Mouse (Mus musculus): ENCODE measurements around the gene Mrps35.
A peak's percentile ranks its signal among the peaks of the same experiment; 100 is the strongest.

Mrps35 gene

GRCm38 (mm10) chr6:147087736-147088135 is 45.2 kb downstream of the Mrps35 start:
- DNase-seq (ENCODE audit: low spot score): no peak

GRCm38 (mm10) chr6:147088517-147088916 is 46.0 kb downstream of the Mrps35 start:
- DNase-seq (ENCODE audit: low spot score): no peak

DNA sequence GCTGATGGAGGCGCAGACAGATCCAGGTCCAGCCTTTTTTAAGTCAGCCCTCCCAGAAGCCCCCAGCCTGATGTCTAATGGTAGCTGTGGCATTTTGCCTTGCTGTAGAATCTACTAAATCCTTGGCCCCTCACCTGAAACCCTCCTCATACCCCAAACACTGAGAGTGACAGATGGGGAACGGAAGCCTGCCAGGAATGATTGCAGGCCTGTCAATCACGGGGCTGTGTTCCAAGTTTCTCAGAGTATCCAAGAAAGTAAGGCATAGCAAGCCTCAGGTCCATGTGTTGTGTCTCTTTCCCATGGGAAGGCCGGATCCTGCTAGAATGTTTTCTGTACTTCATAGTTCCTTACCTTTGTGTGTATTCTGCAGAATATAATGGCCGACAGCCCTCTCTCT is 47.6 kb downstream of the Mrps35 start:
- DNase-seq (ENCODE audit: low spot score): no peak

- peak; percentile 76 for DNase-seq (ENCODE audit: low spot score)
Measured at GRCm38 (mm10) chr6:147091136-147092120, 48.9 kb downstream of the Mrps35 start, which contains the start of gene Klhl42. Gene Klhl42 (plus strand): TSS chr6:147091379.

DNA sequence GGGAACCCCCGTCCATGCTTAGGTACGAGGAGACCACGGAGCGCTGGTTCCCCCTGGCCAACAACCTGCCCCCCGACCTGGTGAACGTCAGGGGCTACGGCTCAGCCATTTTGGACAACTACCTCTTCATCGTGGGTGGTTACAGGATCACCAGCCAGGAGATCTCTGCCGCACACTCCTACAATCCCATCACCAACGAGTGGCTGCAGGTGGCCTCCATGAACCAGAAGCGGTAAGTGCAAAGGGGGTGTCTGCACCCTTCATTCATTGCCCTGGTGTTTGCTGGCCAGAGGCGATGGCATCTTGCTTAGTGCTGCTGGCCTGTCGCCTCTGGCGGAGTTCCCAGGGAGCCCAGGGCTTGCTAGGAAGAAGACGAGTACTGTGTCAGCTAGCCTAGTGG is 49.6 kb downstream of the Mrps35 start:
- peak; percentile 51 for DNase-seq (ENCODE audit: low spot score)

- no peak for DNase-seq (ENCODE audit: low spot score)
Measured at GRCm38 (mm10) chr6:147094771-147095170, 52.2 kb downstream of the Mrps35 start.

- DNase-seq (ENCODE audit: low spot score): no peak
Measured at GRCm38 (mm10) chr6:147096109-147096508, 53.5 kb downstream of the Mrps35 start.

- no peak for DNase-seq (ENCODE audit: low spot score)
Measured at GRCm38 (mm10) chr6:147096934-147097333, 54.4 kb downstream of the Mrps35 start.

DNA sequence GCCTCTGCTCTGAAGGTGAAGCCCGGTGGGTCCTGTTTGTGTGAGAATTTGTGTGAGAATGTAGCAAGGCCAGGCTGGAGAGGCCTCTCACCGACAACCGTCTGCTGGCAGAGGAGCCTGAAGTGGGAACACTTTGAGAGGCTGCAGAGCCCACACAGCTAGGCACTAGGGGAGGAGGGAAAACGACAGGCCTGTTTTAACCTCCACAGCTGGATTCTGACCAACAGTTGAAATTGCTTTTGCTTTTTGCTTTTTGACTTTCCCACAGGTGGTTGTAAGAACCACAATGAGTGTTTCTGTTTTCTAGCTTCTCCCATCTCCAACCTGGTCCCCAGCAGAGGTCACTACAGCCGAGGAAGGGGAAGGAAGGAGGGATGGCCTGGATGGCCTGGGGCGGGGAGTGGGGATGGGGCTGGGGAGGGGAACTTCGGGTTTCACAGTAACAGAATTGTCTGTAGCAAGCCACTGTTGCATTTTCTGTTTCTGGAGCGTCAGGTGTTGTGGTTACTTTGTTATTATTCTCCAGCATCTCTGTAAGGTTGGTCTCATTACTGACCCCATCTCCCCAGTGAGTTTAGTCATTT is 54.9 kb downstream of the Mrps35 start:
- no peak for DNase-seq (ENCODE audit: low spot score)

DNA sequence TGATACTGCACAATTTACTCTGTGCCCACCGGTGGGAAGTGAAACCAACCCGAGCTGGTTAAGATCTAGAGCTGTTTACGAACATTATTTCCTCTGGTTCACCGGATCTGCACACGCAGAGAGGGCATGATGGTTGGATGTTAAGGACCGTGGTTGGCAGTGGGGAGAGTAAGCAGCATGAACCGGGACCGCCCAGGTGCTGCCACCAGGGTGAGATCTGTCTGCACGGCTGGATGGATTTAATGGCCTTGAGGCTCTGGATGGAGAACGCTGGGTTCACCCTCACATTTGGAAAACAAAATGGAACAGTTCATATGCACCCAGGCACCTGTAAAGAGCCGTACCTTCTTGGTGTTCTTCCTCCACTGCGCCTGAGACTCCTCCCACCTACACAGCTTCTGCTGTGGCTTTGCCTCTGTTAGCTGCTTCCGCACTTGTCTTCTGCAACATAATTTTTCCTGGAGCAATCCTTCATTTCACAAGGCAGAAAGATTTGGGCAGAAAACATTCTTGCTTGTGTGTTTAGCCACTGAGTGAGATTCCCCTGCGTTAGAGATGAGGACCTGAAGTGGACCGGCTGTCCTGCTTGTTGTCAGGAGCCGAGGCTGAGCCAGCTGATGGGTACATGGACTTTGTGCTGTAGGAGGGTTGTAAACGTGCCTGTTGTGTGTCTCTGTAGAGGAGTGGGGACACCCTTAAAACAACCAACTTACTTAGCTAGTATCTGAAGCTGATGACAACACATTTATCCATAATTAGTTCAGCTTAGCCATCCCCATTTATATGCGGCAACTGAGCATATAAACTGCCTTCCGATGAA is 57.1 kb downstream of the Mrps35 start:
- DNase-seq (ENCODE audit: low spot score): no peak

- DNase-seq (ENCODE audit: low spot score): no peak
Measured at GRCm38 (mm10) chr6:147102293-147102692, 59.7 kb downstream of the Mrps35 start.

- DNase-seq (ENCODE audit: low spot score): no peak
Measured at GRCm38 (mm10) chr6:147105529-147105928, 63.0 kb downstream of the Mrps35 start.

DNA sequence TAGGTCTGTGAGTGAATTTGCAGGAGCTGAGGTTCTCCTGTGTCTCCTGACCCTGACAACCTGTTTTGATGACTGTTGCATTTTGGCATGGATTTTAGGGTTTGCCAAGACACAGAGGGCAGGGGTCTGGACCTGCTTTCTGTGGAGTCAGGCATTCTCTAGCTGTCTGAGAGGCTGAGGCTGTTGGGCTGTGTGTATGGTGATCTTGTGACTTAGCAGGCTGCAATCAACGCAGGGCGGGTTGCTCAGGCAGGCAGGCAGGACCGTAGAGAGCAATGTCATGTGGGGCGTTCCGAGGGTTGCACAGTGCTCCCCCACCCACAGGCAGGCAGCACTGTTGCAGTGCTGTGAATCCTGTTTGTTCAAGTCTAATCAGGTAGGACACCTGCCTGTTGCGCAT is 64.2 kb downstream of the Mrps35 start:
- no peak for DNase-seq (ENCODE audit: low spot score)

- no peak for DNase-seq (ENCODE audit: low spot score)
Measured at GRCm38 (mm10) chr6:147109283-147109682, 66.7 kb downstream of the Mrps35 start.

- DNase-seq (ENCODE audit: low spot score): peak; percentile 91
Measured at GRCm38 (mm10) chr6:147116579-147116978, 74.0 kb downstream of the Mrps35 start.

DNA sequence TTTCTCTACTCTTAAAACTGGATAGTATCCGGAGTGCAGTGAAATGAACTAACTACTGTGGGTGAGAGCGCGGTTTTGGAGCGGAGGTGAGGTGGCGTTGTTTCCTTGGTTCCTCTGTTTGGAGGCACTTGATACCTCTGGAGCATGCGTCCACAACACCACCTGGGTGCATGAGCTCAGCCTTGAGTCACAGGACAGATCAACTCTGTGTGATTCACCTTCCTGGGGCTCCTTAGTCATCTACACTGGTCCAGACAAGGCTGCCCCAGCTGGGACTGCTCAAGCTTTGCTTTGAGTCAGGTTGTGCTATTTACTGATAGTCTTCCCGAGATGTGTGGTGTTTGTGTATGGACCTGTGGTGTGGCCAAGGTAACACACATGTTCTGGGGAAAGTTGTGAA is 75.2 kb downstream of the Mrps35 start:
- no peak for DNase-seq (ENCODE audit: low spot score)

DNA sequence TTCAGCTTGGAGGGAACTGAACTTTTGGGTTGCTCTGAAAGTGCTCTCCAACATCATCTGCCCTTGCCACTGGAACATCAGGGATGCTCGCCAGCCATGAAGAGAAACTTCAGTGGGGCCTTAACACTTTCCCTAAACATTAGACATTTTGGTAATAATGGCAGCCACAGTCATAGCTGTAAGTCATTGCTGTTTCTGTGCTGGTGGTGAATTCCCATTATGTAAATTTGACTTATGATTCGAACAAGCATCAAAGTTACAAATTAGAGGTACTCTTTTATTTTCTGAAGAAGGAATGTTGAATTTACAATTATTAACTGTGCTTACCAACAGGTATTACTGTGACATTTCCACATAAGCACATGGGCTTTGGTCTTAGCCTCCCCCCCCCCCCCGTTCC is 75.6 kb downstream of the Mrps35 start:
- DNase-seq (ENCODE audit: low spot score): no peak

DNA sequence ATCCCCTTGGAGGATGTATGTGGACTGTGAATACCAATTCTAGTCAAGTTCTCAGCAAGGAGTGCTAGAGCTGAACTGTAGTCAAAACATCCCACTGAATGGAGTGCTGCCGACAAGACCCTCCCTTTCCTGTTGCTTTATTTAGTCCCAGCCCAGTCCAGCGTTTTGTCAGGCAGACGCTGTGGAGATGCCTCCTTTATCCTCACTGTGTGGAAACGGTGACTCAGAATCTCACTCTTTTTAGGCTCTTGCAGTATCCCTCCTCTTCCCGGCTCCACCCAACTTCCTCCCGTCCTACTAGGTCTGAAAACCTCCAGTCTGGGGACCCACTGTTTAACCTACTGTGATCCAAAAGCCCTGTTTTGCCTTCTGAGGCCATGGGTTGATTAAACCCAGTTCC is 78.8 kb downstream of the Mrps35 start:
- no peak for DNase-seq (ENCODE audit: low spot score)

All from retina, embryonic 14.5 days (tissue).